Mouse (Mus musculus) lung, adult 2 months (tissue): Measurements from ENCODE around the gene Ces2c.

Experiments
- CTCF ChIP-seq: fragments of 200-500 bp; IDR thresholded peaks from 2 replicates; pipeline ENCODE4 v1.5.1; 2011; ENCODE audit warnings: mild to moderate bottlenecking, low read length, control low read depth; ENCODE audit not compliant: insufficient read depth
- POLR2A ChIP-seq: fragments of 200-500 bp; IDR thresholded peaks from 2 replicates; pipeline ENCODE4 v1.6.1; 2011; ENCODE audit warnings: low read depth, mild to moderate bottlenecking, control low read depth, low read length, borderline replicate concordance; ENCODE audit errors: extremely low read depth

DNA sequence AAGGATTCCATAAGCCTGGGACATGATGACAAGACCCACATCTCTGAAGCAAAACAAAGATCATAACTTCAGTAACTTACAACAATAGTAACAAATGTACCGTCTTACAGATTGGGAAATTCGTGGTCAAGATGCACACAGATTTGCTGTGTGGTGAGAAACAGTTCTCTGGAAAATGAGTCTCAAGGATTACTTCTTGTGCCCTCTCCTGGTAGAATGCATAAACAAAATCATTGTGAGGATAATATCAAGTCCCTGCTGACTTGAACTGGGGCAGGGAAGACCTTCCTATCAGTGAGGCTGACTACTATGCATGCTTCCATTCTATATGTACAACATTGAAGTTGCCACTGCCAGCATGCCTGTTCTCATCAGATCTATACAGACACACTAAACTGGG, 54.9 kb downstream of the Ces2c start:
- TF ChIP-seq CTCF (no peak), POLR2A (no peak)
